Mouse (Mus musculus): Measurements from ENCODE around the gene Pigf. TPM values are rescaled to one million over a fixed set of nuclear protein-coding genes. Genes with fewer than 3 reads are reported as not detected.

The Pigf gene
- polyA plus RNA-seq, 1 experiment from 2014 or later: 37.4 TPM

DNA sequence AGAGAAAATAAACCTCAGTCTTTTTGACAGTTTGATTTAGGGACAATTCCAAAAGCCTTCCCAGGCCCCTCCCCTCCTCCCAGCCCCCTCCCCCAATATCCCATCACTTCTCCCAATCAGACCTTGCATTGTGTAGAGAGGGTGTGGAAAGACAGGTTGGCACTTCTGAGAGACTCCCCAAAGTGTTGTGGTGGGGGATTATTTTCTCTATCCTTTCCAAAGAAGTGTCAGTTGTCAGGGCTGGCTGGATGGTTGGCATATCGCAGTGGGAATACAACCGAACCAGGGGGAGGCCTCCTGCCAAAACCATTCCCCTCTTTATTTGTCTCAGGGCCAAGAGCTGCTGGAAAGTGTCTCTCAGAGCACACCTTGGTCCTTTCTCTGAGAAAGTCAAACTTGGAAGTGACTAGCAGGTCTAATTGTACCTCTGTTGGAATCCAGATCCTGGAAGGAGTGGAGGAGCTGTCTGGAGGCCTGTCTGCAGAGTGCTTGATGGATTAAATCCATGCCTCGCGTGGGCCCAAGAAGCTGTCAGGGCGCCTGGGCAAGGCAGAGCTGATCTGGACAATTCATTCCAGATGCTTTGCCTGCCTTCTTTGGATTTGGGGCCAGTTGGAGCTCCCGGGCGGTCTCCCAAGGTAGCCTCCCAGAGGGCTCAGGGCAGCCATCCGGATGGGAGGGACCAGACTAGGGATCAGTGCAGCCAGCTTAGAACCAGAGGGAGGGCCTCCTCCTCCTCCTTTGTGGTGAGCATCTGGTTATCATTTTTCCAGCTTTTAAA, 32.5 kb upstream of the Pigf start:
- Histone ChIP-seq H3K36me3 (ENCODE audit: control insufficient read depth, insufficient read depth, low read length) (no peaks in the 10 kb centered on the region), H3K4me1 (ENCODE audit: control insufficient read depth, insufficient read depth, low read length) (peaks cover 5% of the 10 kb centered on the region; the same call in 1 of the 2 replicates), H3K9me3 (ENCODE audit: control insufficient read depth, low read length) (no peaks in the 10 kb centered on the region), H3K4me2 (ENCODE audit: low read depth, severe bottlenecking) (no peak overlapping the region), H3K27ac (replicated peaks; ENCODE audit: low read depth, low read length) (no peak overlapping the region), H3K4me3 (ENCODE audit: low read depth, low read length) (no peak overlapping the region), H3K9ac (ENCODE audit: low read length) (no peak overlapping the region), H3K27me3 (ENCODE audit: control insufficient read depth, insufficient read depth, low read length) (no peaks in the 10 kb centered on the region)
- ATAC-seq (ENCODE audit: insufficient number of reproducible peaks, low FRiP score, low TSS enrichment, low read depth) (0 out of 2 replicates have a peak, but pooled peaks have one; percentile 39), DNase-seq (ENCODE audit: low spot score) (peak; percentile 44)
- 35% methylated on average over 8 of the region's 8 CpGs for WGBS

DNA sequence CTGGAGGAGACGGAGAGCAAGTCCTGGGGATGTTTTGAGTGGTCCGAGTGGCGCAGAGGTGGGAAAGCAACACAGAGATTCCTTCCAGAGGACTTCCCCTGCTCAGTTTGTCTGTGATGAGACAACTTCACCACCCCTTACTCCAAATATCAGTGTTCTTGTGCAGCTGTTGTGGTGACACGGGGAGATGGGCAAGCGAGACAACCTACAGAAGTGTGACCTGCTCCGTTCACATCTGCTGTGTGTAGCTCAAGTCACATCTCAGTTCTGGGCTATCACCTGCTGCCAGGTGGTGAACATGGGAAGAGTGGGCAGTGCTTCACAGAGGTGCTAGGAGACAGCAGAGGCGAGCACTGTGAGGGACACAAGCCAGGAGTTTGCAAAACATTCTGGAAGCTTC, 31.6 kb upstream of the Pigf start:
- WGBS: 93% methylated on average over 7 of the region's 7 CpGs
- no peak for DNase-seq (ENCODE audit: low spot score)
- Histone ChIP-seq H3K9ac (ENCODE audit: low read length) (no peak overlapping the region), H3K27ac (replicated peaks; ENCODE audit: low read depth, low read length) (no peak overlapping the region), H3K4me2 (ENCODE audit: low read depth, severe bottlenecking) (no peak overlapping the region), H3K4me1 (ENCODE audit: control insufficient read depth, insufficient read depth, low read length) (peaks cover 5% of the 10 kb centered on the region; the same call in 1 of the 2 replicates), H3K9me3 (ENCODE audit: control insufficient read depth, low read length) (no peaks in the 10 kb centered on the region), H3K27me3 (ENCODE audit: control insufficient read depth, insufficient read depth, low read length) (no peaks in the 10 kb centered on the region), H3K4me3 (ENCODE audit: low read depth, low read length) (no peak overlapping the region), H3K36me3 (ENCODE audit: control insufficient read depth, insufficient read depth, low read length) (no peaks in the 10 kb centered on the region)
- no peak for ATAC-seq (ENCODE audit: insufficient number of reproducible peaks, low FRiP score, low TSS enrichment, low read depth)

DNA sequence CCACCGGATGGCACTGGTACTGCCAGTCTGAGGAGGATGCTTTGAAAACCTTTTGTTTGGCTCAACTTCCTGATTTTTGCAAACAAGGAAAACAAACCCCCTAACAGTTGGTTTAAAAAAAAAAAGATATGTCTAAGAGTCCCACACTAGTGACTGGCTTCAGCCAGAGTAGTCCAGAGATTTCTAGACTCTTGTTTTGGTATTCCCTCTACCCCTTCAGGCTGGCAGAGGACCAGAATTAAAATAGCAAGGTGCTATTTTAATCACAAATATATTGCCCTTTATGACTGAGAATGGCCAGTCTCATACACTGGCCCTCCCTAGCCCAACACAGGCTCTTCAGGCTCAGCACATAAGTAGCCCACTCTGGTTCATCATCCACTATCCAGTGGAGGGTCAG, 30.5 kb upstream of the Pigf start:
- DNase-seq (ENCODE audit: low spot score) (no peak), ATAC-seq (ENCODE audit: insufficient number of reproducible peaks, low FRiP score, low TSS enrichment, low read depth) (no peak)
- no peak overlapping the region for H3K4me2 ChIP-seq (ENCODE audit: low read depth, severe bottlenecking)
- H3K4me3 ChIP-seq (ENCODE audit: low read depth, low read length): no peak overlapping the region
- H3K27me3 ChIP-seq (ENCODE audit: control insufficient read depth, insufficient read depth, low read length): no peaks in the 10 kb centered on the region
- H3K36me3 ChIP-seq (ENCODE audit: control insufficient read depth, insufficient read depth, low read length): no peaks in the 10 kb centered on the region
- no peak overlapping the region for H3K27ac ChIP-seq (replicated peaks; ENCODE audit: low read depth, low read length)
- no peaks in the 10 kb centered on the region for H3K9me3 ChIP-seq (ENCODE audit: control insufficient read depth, low read length)
- H3K9ac ChIP-seq (ENCODE audit: low read length): no peak overlapping the region
- WGBS: 50% methylated on average over 1 of the region's 1 CpGs
- peaks cover 5% of the 10 kb centered on the region; the same call in 1 of the 2 replicates for H3K4me1 ChIP-seq (ENCODE audit: control insufficient read depth, insufficient read depth, low read length)

DNA sequence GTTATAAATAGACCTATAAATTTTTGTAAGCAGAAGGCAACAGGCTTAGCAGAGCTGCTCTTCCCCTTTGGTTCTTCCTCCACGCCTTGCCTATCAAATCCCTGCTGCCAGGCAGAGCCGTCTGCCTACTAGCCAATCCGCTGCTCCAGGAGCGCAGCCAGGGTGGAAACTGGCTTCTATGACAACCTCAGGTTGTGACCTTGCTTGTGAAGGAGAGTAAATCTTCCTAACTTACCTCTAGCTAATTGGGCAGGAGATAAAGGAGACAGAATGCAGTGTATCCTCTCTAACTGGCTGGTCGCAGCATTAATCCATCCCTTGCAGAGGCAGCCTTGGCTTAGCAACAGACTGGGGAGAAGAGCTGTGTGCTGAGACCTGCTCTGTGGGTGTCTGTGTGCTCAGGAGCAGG, 29.8 kb upstream of the Pigf start:
- WGBS: 30% methylated on average over 5 of the region's 5 CpGs
- no peak overlapping the region for H3K9ac ChIP-seq (ENCODE audit: low read length)
- H3K4me3 ChIP-seq (ENCODE audit: low read depth, low read length): no peak overlapping the region
- H3K36me3 ChIP-seq (ENCODE audit: control insufficient read depth, insufficient read depth, low read length): no peaks in the 10 kb centered on the region
- H3K4me1 ChIP-seq (ENCODE audit: control insufficient read depth, insufficient read depth, low read length): peaks cover 5% of the 10 kb centered on the region; the same call in 1 of the 2 replicates
- no peaks in the 10 kb centered on the region for H3K9me3 ChIP-seq (ENCODE audit: control insufficient read depth, low read length)
- DNase-seq (ENCODE audit: low spot score) (no peak), ATAC-seq (ENCODE audit: insufficient number of reproducible peaks, low FRiP score, low TSS enrichment, low read depth) (no peak)
- H3K27ac ChIP-seq (replicated peaks; ENCODE audit: low read depth, low read length): no peak overlapping the region
- H3K27me3 ChIP-seq (ENCODE audit: control insufficient read depth, insufficient read depth, low read length): no peaks in the 10 kb centered on the region
- H3K4me2 ChIP-seq (ENCODE audit: low read depth, severe bottlenecking): no peak overlapping the region

DNA sequence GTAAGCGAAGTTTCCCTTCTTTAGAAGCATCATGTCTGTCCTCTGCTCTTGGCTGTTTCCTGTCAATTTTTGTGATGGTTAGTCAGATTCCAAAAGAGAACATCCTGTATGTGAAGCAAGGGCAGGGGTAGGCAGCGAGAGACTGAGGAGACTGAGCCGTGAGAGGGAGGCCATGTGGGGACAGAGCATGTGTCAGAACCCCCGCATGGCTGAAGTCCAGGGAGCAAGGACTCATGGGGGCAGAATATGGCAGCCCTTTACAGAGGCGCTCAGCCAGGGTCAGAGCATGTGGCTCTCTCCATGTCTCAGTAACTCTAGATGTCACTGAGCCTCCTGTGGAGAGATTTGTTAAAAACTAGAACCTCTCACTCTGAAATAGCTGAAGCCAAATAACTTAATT, 28.7 kb upstream of the Pigf start:
- WGBS: 77% methylated on average over 5 of the region's 5 CpGs
- peaks cover 5% of the 10 kb centered on the region; the same call in 1 of the 2 replicates for H3K4me1 ChIP-seq (ENCODE audit: control insufficient read depth, insufficient read depth, low read length)
- H3K36me3 ChIP-seq (ENCODE audit: control insufficient read depth, insufficient read depth, low read length): no peaks in the 10 kb centered on the region
- H3K27ac ChIP-seq (replicated peaks; ENCODE audit: low read depth, low read length): no peak overlapping the region
- no peak overlapping the region for H3K4me3 ChIP-seq (ENCODE audit: low read depth, low read length)
- DNase-seq (ENCODE audit: low spot score) (no peak), ATAC-seq (ENCODE audit: insufficient number of reproducible peaks, low FRiP score, low TSS enrichment, low read depth) (no peak)
- H3K27me3 ChIP-seq (ENCODE audit: control insufficient read depth, insufficient read depth, low read length): no peaks in the 10 kb centered on the region
- no peaks in the 10 kb centered on the region for H3K9me3 ChIP-seq (ENCODE audit: control insufficient read depth, low read length)
- H3K9ac ChIP-seq (ENCODE audit: low read length): no peak overlapping the region
- H3K4me2 ChIP-seq (ENCODE audit: low read depth, severe bottlenecking): no peak overlapping the region

DNA sequence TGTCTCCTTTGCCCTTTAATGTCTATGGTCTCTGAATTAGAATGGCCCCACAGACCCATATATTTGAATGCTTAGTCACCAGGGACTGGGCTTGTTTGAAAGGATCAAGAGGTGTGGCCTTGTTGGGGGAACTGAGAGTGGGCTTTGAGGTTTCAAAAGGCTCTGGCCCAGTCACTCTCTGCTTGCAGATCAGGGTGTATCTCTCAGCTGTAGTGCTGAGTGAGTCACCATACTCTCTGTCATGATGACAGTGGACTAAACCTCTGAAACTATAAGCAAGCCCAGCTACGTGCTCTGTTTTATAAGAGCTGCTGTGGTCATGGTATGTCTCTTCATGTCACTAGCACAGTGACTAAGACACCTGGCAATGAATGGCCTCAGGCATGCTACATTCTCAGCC, 27.2 kb upstream of the Pigf start:
- no peak overlapping the region for H3K4me3 ChIP-seq (ENCODE audit: low read depth, low read length)
- H3K27me3 ChIP-seq (ENCODE audit: control insufficient read depth, insufficient read depth, low read length): no peaks in the 10 kb centered on the region
- DNase-seq (ENCODE audit: low spot score) (no peak), ATAC-seq (ENCODE audit: insufficient number of reproducible peaks, low FRiP score, low TSS enrichment, low read depth) (no peak)
- WGBS: 86% methylated on average over 1 of the region's 1 CpGs
- no peak overlapping the region for H3K27ac ChIP-seq (replicated peaks; ENCODE audit: low read depth, low read length)
- H3K9me3 ChIP-seq (ENCODE audit: control insufficient read depth, low read length): no peaks in the 10 kb centered on the region
- H3K4me1 ChIP-seq (ENCODE audit: control insufficient read depth, insufficient read depth, low read length): no peaks in the 10 kb centered on the region
- no peaks in the 10 kb centered on the region for H3K36me3 ChIP-seq (ENCODE audit: control insufficient read depth, insufficient read depth, low read length)
- no peak overlapping the region for H3K4me2 ChIP-seq (ENCODE audit: low read depth, severe bottlenecking)
- no peak overlapping the region for H3K9ac ChIP-seq (ENCODE audit: low read length)

DNA sequence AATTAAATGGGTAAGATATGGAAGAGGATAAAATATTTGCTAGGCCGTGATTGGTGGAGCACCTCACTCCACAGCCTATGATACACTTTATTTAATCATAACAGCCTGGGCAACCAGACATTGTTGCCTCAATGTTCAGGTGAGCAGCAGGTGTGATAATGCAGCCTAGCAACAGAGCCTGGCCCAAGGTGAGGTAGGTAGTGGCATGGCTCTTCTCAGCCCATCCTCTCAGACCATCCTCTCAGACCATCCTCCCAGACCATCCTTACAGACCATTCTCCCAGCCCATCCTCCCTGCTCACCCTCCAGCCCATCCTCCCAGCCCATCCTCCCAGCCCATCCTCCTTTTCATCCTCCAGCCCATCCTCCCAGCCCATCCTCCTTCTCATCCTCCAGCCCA, 26.4 kb upstream of the Pigf start:
- WGBS: 93% methylated on average over 1 of the region's 1 CpGs
- Histone ChIP-seq H3K36me3 (ENCODE audit: control insufficient read depth, insufficient read depth, low read length) (no peaks in the 10 kb centered on the region), H3K4me2 (ENCODE audit: low read depth, severe bottlenecking) (no peak overlapping the region), H3K9ac (ENCODE audit: low read length) (no peak overlapping the region), H3K4me3 (ENCODE audit: low read depth, low read length) (no peak overlapping the region), H3K9me3 (ENCODE audit: control insufficient read depth, low read length) (no peaks in the 10 kb centered on the region), H3K27me3 (ENCODE audit: control insufficient read depth, insufficient read depth, low read length) (no peaks in the 10 kb centered on the region), H3K4me1 (ENCODE audit: control insufficient read depth, insufficient read depth, low read length) (no peaks in the 10 kb centered on the region), H3K27ac (replicated peaks; ENCODE audit: low read depth, low read length) (no peak overlapping the region)
- ATAC-seq (ENCODE audit: insufficient number of reproducible peaks, low FRiP score, low TSS enrichment, low read depth) (no peak), DNase-seq (ENCODE audit: low spot score) (no peak)

DNA sequence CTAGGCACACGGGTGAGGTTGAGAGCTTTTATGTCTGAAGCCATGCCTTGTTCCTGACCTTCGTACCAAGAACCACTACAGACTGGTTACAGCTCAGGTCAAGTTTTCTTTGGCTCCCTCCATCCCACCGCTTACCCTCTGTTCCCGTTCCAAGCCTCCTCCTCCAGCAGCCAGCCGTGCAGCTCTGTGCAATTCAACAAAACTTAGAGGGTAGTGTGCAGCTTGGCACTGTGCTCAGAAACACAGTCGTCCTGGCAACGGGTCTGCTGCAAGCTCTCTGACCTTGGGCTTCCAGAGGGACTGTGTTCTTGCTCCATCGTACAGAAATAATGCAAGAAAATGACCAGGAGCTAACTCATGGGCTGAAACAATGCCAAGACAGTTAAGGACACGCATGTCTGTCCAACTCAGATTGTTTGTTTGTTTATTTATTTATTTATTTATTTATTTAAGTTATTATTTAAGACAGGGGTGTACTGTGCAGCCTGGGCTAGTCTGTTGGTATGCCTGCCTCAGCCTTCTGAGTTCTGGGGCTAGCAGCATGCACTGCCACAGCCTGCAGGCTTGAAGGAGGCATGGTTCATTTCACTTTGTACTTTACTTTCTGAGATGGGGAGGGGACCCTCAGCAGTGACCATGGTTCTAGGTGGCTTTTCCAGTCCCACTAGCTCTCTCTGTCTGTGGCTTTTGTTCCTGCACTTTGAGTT, 25.4 kb upstream of the Pigf start:
- ATAC-seq (ENCODE audit: insufficient number of reproducible peaks, low FRiP score, low TSS enrichment, low read depth): no peak

More for the DNA sequence above, 25.4 kb upstream of the Pigf start:
- no peak overlapping the region for H3K4me2 ChIP-seq (ENCODE audit: low read depth, severe bottlenecking)
- WGBS: 79% methylated on average over 9 of the region's 9 CpGs
- H3K9me3 ChIP-seq (ENCODE audit: control insufficient read depth, low read length): no peaks in the 10 kb centered on the region
- no peak overlapping the region for H3K9ac ChIP-seq (ENCODE audit: low read length)
- no peak overlapping the region for H3K27ac ChIP-seq (replicated peaks; ENCODE audit: low read depth, low read length)
- no peak for DNase-seq (ENCODE audit: low spot score)
- no peaks in the 10 kb centered on the region for H3K36me3 ChIP-seq (ENCODE audit: control insufficient read depth, insufficient read depth, low read length)
- H3K4me3 ChIP-seq (ENCODE audit: low read depth, low read length): no peak overlapping the region
- no peaks in the 10 kb centered on the region for H3K4me1 ChIP-seq (ENCODE audit: control insufficient read depth, insufficient read depth, low read length)
- no peaks in the 10 kb centered on the region for H3K27me3 ChIP-seq (ENCODE audit: control insufficient read depth, insufficient read depth, low read length)
